Mouse (Mus musculus): ENCODE data around the gene Zbtb49.

GRCm38 (mm10) chr5:38241966-38242365 lies 21.7 kb upstream of the Zbtb49 start:
- TF ChIP-seq POLR2A (IDR thresholded peaks at IDR 0.05; ENCODE audit: borderline replicate concordance, insufficient read depth, low read length) (no peak), CTCF (IDR thresholded peaks at IDR 0.05; ENCODE audit: borderline replicate concordance, insufficient read depth, low read depth, low read length) (no peak)

All from cerebellum, adult 2 months (tissue).